8 mouse cellular contexts compared by ENCODE assay signal in genomic region chr13:29985101-29985854, GRCm38 (mm10). TPM values are rescaled to one million over a fixed set of nuclear protein-coding genes. Genes with fewer than 3 reads are reported as not detected.
DNase-seq lines count a peak whose midpoint lies in the region; ATAC-seq and TF ChIP-seq lines count a peak whose summit lies in the region.

No protein-coding gene starts in this region.

- H3K4me1 ChIP-seq in embryonic facial prominence, embryonic 10.5 days, result peaks cover 42% of the 10 kb centered on the region
- peaks cover 34% of the 10 kb centered on the region for H3K4me1 ChIP-seq in heart, embryonic 13.5 days
- no peaks in the 10 kb centered on the region; the same call in 1 of the 2 replicates for H3K4me1 ChIP-seq in kidney, postnatal 0 days (replicated peaks; ENCODE audit: insufficient read depth, low read length)
- H3K4me1 ChIP-seq in liver, embryonic 14.5 days (replicated peaks; ENCODE audit: control insufficient read depth in 2 of 2, insufficient read depth in 2 of 2, low read length in 1 of 2), result peaks cover 8 to 22% of the 10 kb centered on the region in 2 experiments
- no peaks in the 10 kb centered on the region for H3K4me1 ChIP-seq in olfactory bulb, adult 2 months (ENCODE audit: control insufficient read depth, insufficient read depth, low read length)

- 0 out of 2 replicates have a peak, but pooled peaks have one; percentile 18 for TF ChIP-seq EP300 in liver, embryonic 14.5 days (IDR thresholded peaks at IDR 0.05; ENCODE audit: low read depth)

- TF ChIP-seq CTCF in kidney, postnatal 0 days (IDR thresholded peaks at IDR 0.05; ENCODE audit: low read depth), result no peak
- no peak for TF ChIP-seq CTCF in liver, embryonic 14.5 days (IDR thresholded peaks at IDR 0.05; ENCODE audit: low read depth)
- TF ChIP-seq CTCF in olfactory bulb, adult 2 months (IDR thresholded peaks at IDR 0.05; ENCODE audit: insufficient read depth, low read depth, low read length), result no peak

- peak overlapping the region; percentile 99 for H3K4me3 ChIP-seq in embryonic facial prominence, embryonic 10.5 days
- H3K4me3 ChIP-seq in heart, embryonic 13.5 days, result peak overlapping the region; percentile 99
- peak overlapping the region; percentile 94 for H3K4me3 ChIP-seq in kidney, postnatal 0 days (replicated peaks; ENCODE audit: low read depth, low read length)
- peak overlapping the region; percentile 75 to 82 for H3K4me3 ChIP-seq in liver, embryonic 14.5 days (ENCODE audit: insufficient read depth in 1 of 2, low read depth in 2 of 2, low read length in 2 of 2)
- peak overlapping the region; percentile 88 for H3K4me3 ChIP-seq in olfactory bulb, adult 2 months (ENCODE audit: insufficient read depth, low read depth, low read length)

- peak; percentile 9 for DNase-seq in ovary, adult 18-20 months (ENCODE audit: low spot score)
- no peak for DNase-seq in ovary, postnatal 10 days (ENCODE audit: low spot score)
- DNase-seq in embryonic facial prominence, embryonic 10.5 days (ENCODE audit: low spot score), result peak; percentile 73
- peak; percentile 70 for DNase-seq in kidney, postnatal 0 days (ENCODE audit: low spot score)
- DNase-seq in liver, embryonic 14.5 days (ENCODE audit: low read depth in 3 of 3, low spot score in 3 of 3), result no peak
- peak; percentile 54 for DNase-seq in thymus, postnatal 14 days

- H3K27me3 ChIP-seq in embryonic facial prominence, embryonic 10.5 days (replicated peaks; ENCODE audit: low read depth, poor library complexity, severe bottlenecking), result no peaks in the 10 kb centered on the region
- H3K27me3 ChIP-seq in heart, embryonic 13.5 days (replicated peaks), result no peaks in the 10 kb centered on the region
- no peaks in the 10 kb centered on the region for H3K27me3 ChIP-seq in kidney, postnatal 0 days (ENCODE audit: insufficient read depth, low read length)
- no peaks in the 10 kb centered on the region for H3K27me3 ChIP-seq in liver, embryonic 14.5 days (ENCODE audit: control insufficient read depth, insufficient read depth, low read length)

- under 1% methylated on average over 62 of the region's 62 CpGs for WGBS in embryonic facial prominence, embryonic 10.5 days
- under 1% methylated on average over 59 of the region's 62 CpGs for whole genome bisulfite sequencing in heart, embryonic 13.5 days
- under 1% methylated on average over 60 of the region's 62 CpGs for WGBS in kidney, postnatal 0 days
- WGBS in liver, embryonic 14.5 days (ENCODE audit: insufficient replicate concordance), result under 1% methylated on average over 58 of the region's 62 CpGs
- WGBS in olfactory bulb, adult 2 months, result under 1% methylated on average over 59 of the region's 62 CpGs

- ATAC-seq in heart, embryonic 13.5 days (ENCODE audit: extremely low read depth, insufficient number of reproducible peaks, low FRiP score, low TSS enrichment), result no peak
- ATAC-seq in kidney, postnatal 0 days (replicated peaks; ENCODE audit: low FRiP score, low read depth), result no peak
- ATAC-seq in liver, embryonic 14.5 days (ENCODE audit: insufficient read depth), result no peak

- peaks cover 17% of the 10 kb centered on the region for H3K36me3 ChIP-seq in embryonic facial prominence, embryonic 10.5 days (replicated peaks)
- no peaks in the 10 kb centered on the region for H3K36me3 ChIP-seq in heart, embryonic 13.5 days
- H3K36me3 ChIP-seq in kidney, postnatal 0 days (ENCODE audit: insufficient read depth, low read length), result no peaks in the 10 kb centered on the region
- no peaks in the 10 kb centered on the region for H3K36me3 ChIP-seq in liver, embryonic 14.5 days (replicated peaks; ENCODE audit: control insufficient read depth, insufficient read depth, low read depth)

- peak overlapping the region; percentile 100 for H3K9ac ChIP-seq in heart, embryonic 13.5 days
- peak overlapping the region; percentile 97 for H3K9ac ChIP-seq in kidney, postnatal 0 days (ENCODE audit: low read depth, low read length)
- H3K9ac ChIP-seq in liver, embryonic 14.5 days (replicated peaks), result peak overlapping the region; percentile 96

- peak overlapping the region; percentile 88 for H3K4me2 ChIP-seq in heart, embryonic 13.5 days
- peak overlapping the region; percentile 100 for H3K4me2 ChIP-seq in kidney, postnatal 0 days (ENCODE audit: low read length)
- H3K4me2 ChIP-seq in liver, embryonic 14.5 days (ENCODE audit: low read depth), result peak overlapping the region; percentile 94

- H3K27ac ChIP-seq in embryonic facial prominence, embryonic 10.5 days (replicated peaks), result peak overlapping the region; percentile 100
- H3K27ac ChIP-seq in heart, embryonic 13.5 days (replicated peaks), result peak overlapping the region; percentile 99
- H3K27ac ChIP-seq in kidney, postnatal 0 days, result peak overlapping the region; percentile 98
- H3K27ac ChIP-seq in liver, embryonic 14.5 days, result peak overlapping the region; percentile 74
- no peak overlapping the region; the same call in 1 of the 2 replicates for H3K27ac ChIP-seq in olfactory bulb, adult 2 months (ENCODE audit: insufficient read depth, low read depth, low read length)

- H3K9me3 ChIP-seq in embryonic facial prominence, embryonic 10.5 days, result no peaks in the 10 kb centered on the region
- H3K9me3 ChIP-seq in heart, embryonic 13.5 days, result no peaks in the 10 kb centered on the region
- H3K9me3 ChIP-seq in kidney, postnatal 0 days (replicated peaks; ENCODE audit: low read length), result no peaks in the 10 kb centered on the region
- H3K9me3 ChIP-seq in liver, embryonic 14.5 days (ENCODE audit: control insufficient read depth, low read length), result no peaks in the 10 kb centered on the region

- no peak for TF ChIP-seq POLR2A in olfactory bulb, adult 2 months (IDR thresholded peaks at IDR 0.05; ENCODE audit: insufficient read depth, low read depth, low read length)

RNA-seq across cellular contexts. Expression of gene E2f3, which starts 0.6 kb away (rescaled TPM):
- 23.1 and 23.8 TPM in 2 replicates for polyA plus RNA-seq in embryonic facial prominence, embryonic 10.5 days (2016; fragmentation: Nextera tagmentation; extraction: Ambion mirVana)
- polyA plus RNA-seq in heart, embryonic 13.5 days (2015; fragmentation: Nextera tagmentation; extraction: Ambion mirVana), result 8.2 and 9.1 TPM in 2 replicates
- 8.2 and 9.2 TPM in 2 replicates for polyA plus RNA-seq in kidney, postnatal 0 days (2015; fragmentation: Nextera tagmentation; extraction: Ambion mirVana)
- 4.6 and 5.5 TPM in 2 replicates for polyA plus RNA-seq in liver, embryonic 14.5 days (2012; rRNA removed)
- polyA plus RNA-seq in liver, embryonic 14.5 days (2014; fragmentation: Nextera tagmentation; extraction: Ambion mirVana), result 3.4 and 3.7 TPM in 2 replicates
- not detected in 2 replicates for polyA plus RNA-seq in olfactory bulb, adult 2 months (2012; ENCODE audit: insufficient read depth, insufficient read length, low replicate concordance, missing spikeins)

Comparison
In these comparisons a context has a peak if more than half of its experiments do, and no peak if none do; other contexts are left out.
1. DNase-seq: peak in ovary, adult 18-20 months (single experiment), embryonic facial prominence, embryonic 10.5 days (single experiment), kidney, postnatal 0 days (single experiment) and thymus, postnatal 14 days (single experiment); none in ovary, postnatal 10 days (single experiment) and liver, embryonic 14.5 days (0 of 3).
2. Peak in every context shown above with its lines, with median percentiles within 50 percentile points of each other: H3K4me3 ChIP-seq, H3K4me2 ChIP-seq and H3K9ac ChIP-seq.